Mouse (Mus musculus): ENCODE results near the gene 4930579F01Rik.

GRCm38 (mm10) chr3:138144642-138145171 is 48.9 kb downstream of the 4930579F01Rik start, which contains the start of gene Mttp:
- no peak for TF ChIP-seq CTCF (IDR thresholded peaks at IDR 0.05; ENCODE audit: extremely low read depth, insufficient read length, insufficient replicate concordance, low read depth, low read length)
- no peak for TF ChIP-seq POLR2A (IDR thresholded peaks at IDR 0.05; ENCODE audit: low read depth, low read length)

All from small intestine, adult 2 months (tissue).